Mouse (Mus musculus): Measurements from ENCODE around the gene Car14.
"Not testable (repeated sequence)": the region's sequence is repeated elsewhere in the genome, so short reads cannot be mapped to it uniquely, and the experiment has no call there.

The Car14 gene

GRCm38 (mm10) chr3:95925087-95925486 lies 20.6 kb upstream of the Car14 start:
- DNase-seq (ENCODE audit: low spot score), result no peak

- DNase-seq (ENCODE audit: low spot score), result no peak
These were observed 19.7 kb upstream of the Car14 start for GRCm38 (mm10) chr3:95924185-95924584.

GRCm38 (mm10) chr3:95923429-95923828 lies 18.9 kb upstream of the Car14 start:
- DNase-seq (ENCODE audit: low spot score), result not testable (repeated sequence)

- DNase-seq (ENCODE audit: low spot score), result not testable (repeated sequence)
These were observed 16.0 kb upstream of the Car14 start for GRCm38 (mm10) chr3:95920532-95920931.

GRCm38 (mm10) chr3:95916760-95917159 lies 12.3 kb upstream of the Car14 start:
- no peak for DNase-seq (ENCODE audit: low spot score)

GRCm38 (mm10) chr3:95914706-95915105 lies 10.2 kb upstream of the Car14 start:
- no peak for DNase-seq (ENCODE audit: low spot score)

GRCm38 (mm10) chr3:95907613-95908012 lies 3.1 kb upstream of the Car14 start:
- no peak for DNase-seq (ENCODE audit: low spot score)

- no peak for DNase-seq (ENCODE audit: low spot score)
These were observed 2.4 kb upstream of the Car14 start for GRCm38 (mm10) chr3:95906860-95907259.

GRCm38 (mm10) chr3:95905940-95906492 lies 1.5 kb upstream of the Car14 start:
- no peak for DNase-seq (ENCODE audit: low spot score)

- DNase-seq (ENCODE audit: low spot score), result peak; percentile 81
These were observed 852 bp upstream of the Car14 start for GRCm38 (mm10) chr3:95905146-95905939.

GRCm38 (mm10) chr3:95903753-95904502 lies 563 bp downstream of the Car14 start:
- DNase-seq (ENCODE audit: low spot score), result no peak

GRCm38 (mm10) chr3:95902643-95903042 lies 1.8 kb downstream of the Car14 start:
- no peak for DNase-seq (ENCODE audit: low spot score)

- no peak for DNase-seq (ENCODE audit: low spot score)
These were observed 2.2 kb downstream of the Car14 start for GRCm38 (mm10) chr3:95902373-95902625.

GRCm38 (mm10) chr3:95901616-95902372 lies 2.7 kb downstream of the Car14 start:
- DNase-seq (ENCODE audit: low spot score), result no peak

GRCm38 (mm10) chr3:95899800-95900524 lies 4.5 kb downstream of the Car14 start:
- no peak for DNase-seq (ENCODE audit: low spot score)

- not testable (repeated sequence) for DNase-seq (ENCODE audit: low spot score)
These were observed 9.0 kb downstream of the Car14 start for GRCm38 (mm10) chr3:95895501-95895900.

GRCm38 (mm10) chr3:95894317-95895160 lies 10.0 kb downstream of the Car14 start:
- no peak for DNase-seq (ENCODE audit: low spot score)

GRCm38 (mm10) chr3:95893606-95894316 lies 10.7 kb downstream of the Car14 start, which contains the start of gene Aph1a:
Gene Aph1a (plus strand): TSS chr3:95893969.
- peak; percentile 95 for DNase-seq (ENCODE audit: low spot score)

GRCm38 (mm10) chr3:95893126-95893525 lies 11.4 kb downstream of the Car14 start:
- DNase-seq (ENCODE audit: low spot score), result no peak

Data from left cerebral cortex, adult 11 months (tissue).